Mouse (Mus musculus) cerebellum, adult 9-10 months (tissue): Measurements from ENCODE around the gene Ccdc85b.
A peak's percentile ranks its signal among the peaks of the same experiment; 100 is the strongest.

Source experiments
- DNase-seq: peaks from one replicate; pipeline ENCODE4 v3.0.0; 2022

The Ccdc85b gene

GRCm38 (mm10) chr19:5423561-5423960 is 34.1 kb downstream of the Ccdc85b start:
- DNase-seq, result peak; percentile 61

GRCm38 (mm10) chr19:5422895-5423443 is 34.7 kb downstream of the Ccdc85b start:
- DNase-seq, result no peak

- peak; percentile 63 for DNase-seq
Measured at GRCm38 (mm10) chr19:5422267-5422666, 35.4 kb downstream of the Ccdc85b start.

GRCm38 (mm10) chr19:5421784-5422183 is 35.9 kb downstream of the Ccdc85b start:
- DNase-seq, result no peak

GRCm38 (mm10) chr19:5420579-5420978 is 37.1 kb downstream of the Ccdc85b start:
- no peak for DNase-seq

GRCm38 (mm10) chr19:5419630-5420029 is 38.1 kb downstream of the Ccdc85b start:
- DNase-seq, result no peak

GRCm38 (mm10) chr19:5418750-5419466 is 38.8 kb downstream of the Ccdc85b start:
- DNase-seq, result no peak

GRCm38 (mm10) chr19:5414534-5414957 is 43.1 kb downstream of the Ccdc85b start:
- no peak for DNase-seq

- DNase-seq, result no peak
Measured at GRCm38 (mm10) chr19:5413840-5414239, 43.9 kb downstream of the Ccdc85b start.

- no peak for DNase-seq
Measured at GRCm38 (mm10) chr19:5411961-5412360, 45.7 kb downstream of the Ccdc85b start.

- DNase-seq, result no peak
Measured at GRCm38 (mm10) chr19:5410641-5411040, 47.1 kb downstream of the Ccdc85b start.

- no peak for DNase-seq
Measured at GRCm38 (mm10) chr19:5409068-5409467, 48.6 kb downstream of the Ccdc85b start.

- DNase-seq, result no peak
Measured at GRCm38 (mm10) chr19:5408057-5409001, 49.4 kb downstream of the Ccdc85b start.

- peak; percentile 87 for DNase-seq
Measured at GRCm38 (mm10) chr19:5407133-5407532, 50.6 kb downstream of the Ccdc85b start.

GRCm38 (mm10) chr19:5406531-5407126 is 51.1 kb downstream of the Ccdc85b start:
- DNase-seq, result peak; percentile 82

- DNase-seq, result no peak
Measured at GRCm38 (mm10) chr19:5405924-5406323, 51.8 kb downstream of the Ccdc85b start.
